In the genomic region with DNA sequence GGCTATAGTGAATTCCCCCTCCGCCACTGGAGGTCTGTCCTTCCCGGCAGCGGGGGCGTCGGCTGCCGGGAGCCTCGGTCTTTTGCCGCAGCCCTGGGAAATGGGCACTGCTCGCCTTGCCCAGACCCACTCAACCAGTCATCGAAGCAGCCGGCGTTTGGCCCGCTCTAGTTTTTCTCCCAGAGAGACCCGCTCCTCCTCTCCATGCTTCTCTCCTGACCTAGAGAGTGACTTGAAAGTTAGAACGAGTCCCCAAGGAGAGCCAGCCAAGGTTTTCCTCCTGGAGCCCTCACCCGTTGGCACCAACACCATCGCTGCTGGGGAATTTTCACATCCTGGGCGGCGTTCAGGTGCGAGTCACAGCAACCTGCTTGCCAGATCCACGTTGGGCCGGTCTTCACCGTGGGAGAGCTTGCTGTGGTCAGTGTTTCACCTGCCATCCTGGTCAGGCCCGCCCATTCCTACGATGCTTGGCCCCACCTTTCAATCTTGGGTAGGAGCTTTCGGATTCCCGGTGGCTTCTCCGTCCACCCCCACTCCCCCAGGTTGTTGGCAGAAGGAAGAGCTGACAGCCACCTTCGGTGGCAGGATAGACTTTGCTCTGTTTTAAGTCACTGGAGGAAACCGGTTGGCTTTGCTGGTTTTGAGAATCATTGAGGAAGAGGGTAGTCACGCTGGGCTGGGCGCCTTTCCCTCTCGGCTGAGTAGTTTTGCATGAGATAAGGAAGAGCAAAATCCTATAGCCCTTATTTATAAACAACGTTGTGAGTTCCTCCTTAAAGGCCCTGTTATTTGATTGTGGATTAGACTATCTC, we compare ENCODE assay signal across 8 mouse cellular contexts. TPM values are rescaled to one million over a fixed set of nuclear protein-coding genes. Genes with fewer than 3 reads are reported as not detected.
DNase-seq lines count a peak whose midpoint lies in the region; ATAC-seq and TF ChIP-seq lines count a peak whose summit lies in the region.

No protein-coding gene starts in this region.

- WGBS in heart, adult 2 months = 1% methylated on average over 34 of the region's 34 CpGs
- WGBS in embryonic facial prominence, embryonic 11.5 days = 4% methylated on average over 34 of the region's 34 CpGs
- 2% methylated on average over 34 of the region's 34 CpGs for WGBS in hindbrain, embryonic 13.5 days
- 3% methylated on average over 34 of the region's 34 CpGs for WGBS in limb, embryonic 11.5 days
- 2% methylated on average over 34 of the region's 34 CpGs for WGBS in midbrain, embryonic 14.5 days

- ATAC-seq in embryonic facial prominence, embryonic 11.5 days (replicated peaks; ENCODE audit: insufficient number of reproducible peaks, low FRiP score, low TSS enrichment, low read depth) = 0 out of 2 replicates have a peak, but pooled peaks have one; percentile 4
- ATAC-seq in hindbrain, embryonic 13.5 days (ENCODE audit: low FRiP score) = peak; percentile 38
- ATAC-seq in limb, embryonic 11.5 days (ENCODE audit: insufficient number of reproducible peaks, low FRiP score, low TSS enrichment, low read depth) = no peak; the same call in none of the 2 replicates
- no peak for ATAC-seq in midbrain, embryonic 14.5 days (ENCODE audit: low FRiP score, low TSS enrichment)

- peak overlapping the region; percentile 76 for H3K9ac ChIP-seq in heart, adult 2 months (ENCODE audit: low read depth, low read length)
- H3K9ac ChIP-seq in embryonic facial prominence, embryonic 11.5 days (replicated peaks; ENCODE audit: low read length) = peak overlapping the region; percentile 78
- peak overlapping the region; percentile 95 for H3K9ac ChIP-seq in hindbrain, embryonic 13.5 days
- peak overlapping the region; percentile 72 for H3K9ac ChIP-seq in limb, embryonic 11.5 days (ENCODE audit: low read length)
- peak overlapping the region; percentile 83 for H3K9ac ChIP-seq in midbrain, embryonic 14.5 days (replicated peaks; ENCODE audit: low read length)

- H3K27ac ChIP-seq in heart, adult 2 months = peak overlapping the region; percentile 97
- H3K27ac ChIP-seq in embryonic facial prominence, embryonic 11.5 days (replicated peaks; ENCODE audit: low read depth, low read length) = no peak overlapping the region
- H3K27ac ChIP-seq in hindbrain, embryonic 13.5 days = peak overlapping the region; percentile 80; the same call in 1 of the 2 replicates
- no peak overlapping the region for H3K27ac ChIP-seq in limb, embryonic 11.5 days (replicated peaks; ENCODE audit: low read depth, low read length)
- peak overlapping the region; percentile 64 for H3K27ac ChIP-seq in midbrain, embryonic 14.5 days (replicated peaks; ENCODE audit: low read depth, low read length)

- intact Hi-C loops in heart, adult 2 months (cut with DNase I) = loop anchor here (5.0 kb wide), 1 partner anchor 158 kb away; the partner anchor contains the start of gene Trappc3
- intact Hi-C loops in heart, postnatal 36 days (cut with DNase I) = loop anchor here (5.0 kb wide), 1 partner anchor 98 kb away; the partner anchor contains the start of gene Thrap3

- peaks cover 2% of the 10 kb centered on the region; the same call in 1 of the 2 replicates for H3K79me2 ChIP-seq in heart, adult 2 months (replicated peaks; ENCODE audit: control insufficient read depth, insufficient read depth, low read length)

- peaks cover 6% of the 10 kb centered on the region; the same call in 1 of the 2 replicates for H3K36me3 ChIP-seq in heart, adult 2 months (ENCODE audit: control insufficient read depth, insufficient read depth, low read length)
- no peaks in the 10 kb centered on the region for H3K36me3 ChIP-seq in embryonic facial prominence, embryonic 11.5 days (replicated peaks; ENCODE audit: control insufficient read depth, insufficient read depth, low read depth, low read length)
- no peaks in the 10 kb centered on the region for H3K36me3 ChIP-seq in hindbrain, embryonic 13.5 days
- H3K36me3 ChIP-seq in limb, embryonic 11.5 days (ENCODE audit: control insufficient read depth, insufficient read depth, low read length) = no peaks in the 10 kb centered on the region
- no peaks in the 10 kb centered on the region for H3K36me3 ChIP-seq in midbrain, embryonic 14.5 days (ENCODE audit: control insufficient read depth, insufficient read depth, low read length)

- peak overlapping the region; percentile 89 for H3K4me2 ChIP-seq in embryonic facial prominence, embryonic 11.5 days (ENCODE audit: low read depth, low read length)
- peak overlapping the region; percentile 99 for H3K4me2 ChIP-seq in hindbrain, embryonic 13.5 days
- peak overlapping the region; percentile 78 for H3K4me2 ChIP-seq in limb, embryonic 11.5 days (ENCODE audit: low read depth, severe bottlenecking)
- peak overlapping the region; percentile 96 for H3K4me2 ChIP-seq in midbrain, embryonic 14.5 days (ENCODE audit: low read length)

- peak; percentile 47 to 53 for DNase-seq in heart, adult 2 months
- no peak for DNase-seq in heart, postnatal 36 days
- peak; percentile 27 for DNase-seq in MN1 (ENCODE audit: low spot score)
- DNase-seq in embryonic facial prominence, embryonic 11.5 days (ENCODE audit: low spot score) = peak; percentile 32
- DNase-seq in limb, embryonic 11.5 days (ENCODE audit: low spot score) = no peak
- DNase-seq in midbrain, embryonic 14.5 days = peak; percentile 54
- peak; percentile 39 for DNase-seq in thymus, postnatal 25 days

- TF ChIP-seq POLR2A in heart, adult 2 months (IDR thresholded peaks at IDR 0.05; ENCODE audit: insufficient read depth, low read depth, low read length) = no peak

- peaks cover 26% of the 10 kb centered on the region for H3K4me1 ChIP-seq in heart, adult 2 months (ENCODE audit: control insufficient read depth, insufficient read depth, low read length)
- no peaks in the 10 kb centered on the region for H3K4me1 ChIP-seq in embryonic facial prominence, embryonic 11.5 days (ENCODE audit: control insufficient read depth, insufficient read depth, low read length)
- peaks cover 73% of the 10 kb centered on the region for H3K4me1 ChIP-seq in hindbrain, embryonic 13.5 days (replicated peaks)
- peaks cover 14% of the 10 kb centered on the region for H3K4me1 ChIP-seq in limb, embryonic 11.5 days (ENCODE audit: control insufficient read depth, insufficient read depth, low read length)
- H3K4me1 ChIP-seq in midbrain, embryonic 14.5 days (ENCODE audit: control insufficient read depth, insufficient read depth, low read length) = peaks cover 51% of the 10 kb centered on the region

- no peaks in the 10 kb centered on the region for H3K27me3 ChIP-seq in heart, adult 2 months (ENCODE audit: control insufficient read depth, insufficient read depth, low read length)
- no peaks in the 10 kb centered on the region for H3K27me3 ChIP-seq in embryonic facial prominence, embryonic 11.5 days (ENCODE audit: control insufficient read depth, insufficient read depth, low read length)
- H3K27me3 ChIP-seq in hindbrain, embryonic 13.5 days = no peaks in the 10 kb centered on the region
- H3K27me3 ChIP-seq in limb, embryonic 11.5 days (ENCODE audit: control insufficient read depth, insufficient read depth, low read length) = no peaks in the 10 kb centered on the region
- H3K27me3 ChIP-seq in midbrain, embryonic 14.5 days (ENCODE audit: control insufficient read depth, insufficient read depth, low read length) = no peaks in the 10 kb centered on the region

- H3K9me3 ChIP-seq in embryonic facial prominence, embryonic 11.5 days (replicated peaks; ENCODE audit: control insufficient read depth, low read length) = no peaks in the 10 kb centered on the region
- H3K9me3 ChIP-seq in hindbrain, embryonic 13.5 days = no peaks in the 10 kb centered on the region
- H3K9me3 ChIP-seq in limb, embryonic 11.5 days (ENCODE audit: control insufficient read depth, low read length) = no peaks in the 10 kb centered on the region
- no peaks in the 10 kb centered on the region for H3K9me3 ChIP-seq in midbrain, embryonic 14.5 days (ENCODE audit: control insufficient read depth, low read length)

- H3K4me3 ChIP-seq in heart, adult 2 months = peak overlapping the region; percentile 96
- H3K4me3 ChIP-seq in embryonic facial prominence, embryonic 11.5 days (ENCODE audit: low read depth, low read length) = peak overlapping the region; percentile 97
- peak overlapping the region; percentile 92 for H3K4me3 ChIP-seq in hindbrain, embryonic 13.5 days
- H3K4me3 ChIP-seq in limb, embryonic 11.5 days (ENCODE audit: low read depth, low read length) = peak overlapping the region; percentile 84
- H3K4me3 ChIP-seq in midbrain, embryonic 14.5 days (replicated peaks; ENCODE audit: low read depth, low read length) = peak overlapping the region; percentile 91

- no peak for TF ChIP-seq EP300 in heart, adult 2 months (IDR thresholded peaks at IDR 0.05; ENCODE audit: insufficient read depth, low read depth, low read length)

- TF ChIP-seq CTCF in heart, adult 2 months (IDR thresholded peaks at IDR 0.05) = no peak

RNA-seq across cellular contexts. Expression of gene Stk40, which starts 0.7 kb away (rescaled TPM):
- total RNA-seq in heart, adult 2 months (2021) = 10 to 100 TPM; 41.6 to 53.8 TPM
- polyA plus RNA-seq in heart, adult 2 months (2012; rRNA removed) = 36.3 and 36.7 TPM in 2 replicates
- total RNA-seq in heart, postnatal 36 days (2021) = 10 to 100 TPM; 33.6 to 41.5 TPM
- polyA plus RNA-seq in embryonic facial prominence, embryonic 11.5 days (2014; fragmentation: Nextera tagmentation; extraction: Ambion mirVana) = 22.7 and 23.8 TPM in 2 replicates
- polyA plus RNA-seq in hindbrain, embryonic 13.5 days (2015; fragmentation: Nextera tagmentation; extraction: Ambion mirVana) = 35.1 and 35.5 TPM in 2 replicates
- polyA plus RNA-seq in limb, embryonic 11.5 days (2014; fragmentation: Nextera tagmentation; extraction: Ambion mirVana) = 27.8 and 30.4 TPM in 2 replicates
- 21.1 and 29.4 TPM in 2 replicates for polyA plus RNA-seq in midbrain, embryonic 14.5 days (2014; fragmentation: Nextera tagmentation; extraction: Ambion mirVana)

RNA-seq across cellular contexts. Expression of gene Lsm10, which starts 8.0 kb away (rescaled TPM):
- total RNA-seq in heart, adult 2 months (2021) = 10 to 100 TPM; 17.0 to 18.9 TPM
- 33.1 and 33.8 TPM in 2 replicates for polyA plus RNA-seq in heart, adult 2 months (2012; rRNA removed)
- 10 to 100 TPM; 14.5 to 16.4 TPM for total RNA-seq in heart, postnatal 36 days (2021)
- 46.1 and 47.0 TPM in 2 replicates for polyA plus RNA-seq in embryonic facial prominence, embryonic 11.5 days (2014; fragmentation: Nextera tagmentation; extraction: Ambion mirVana)
- polyA plus RNA-seq in hindbrain, embryonic 13.5 days (2015; fragmentation: Nextera tagmentation; extraction: Ambion mirVana) = 47.5 and 47.9 TPM in 2 replicates
- polyA plus RNA-seq in limb, embryonic 11.5 days (2014; fragmentation: Nextera tagmentation; extraction: Ambion mirVana) = 39.0 and 44.8 TPM in 2 replicates
- 47.8 and 51.2 TPM in 2 replicates for polyA plus RNA-seq in midbrain, embryonic 14.5 days (2014; fragmentation: Nextera tagmentation; extraction: Ambion mirVana)

RNA-seq across cellular contexts. Expression of gene Eva1b, which starts 43.1 kb away (rescaled TPM):
- total RNA-seq in heart, adult 2 months (2021) = 10 to 100 TPM in 1 of 2 experiments, 1 to 10 TPM in 1; 9.5 to 11.9 TPM
- polyA plus RNA-seq in heart, adult 2 months (2012; rRNA removed) = 15.2 and 19.7 TPM in 2 replicates
- 10 to 100 TPM; 15.7 to 16.2 TPM for total RNA-seq in heart, postnatal 36 days (2021)
- 48.9 and 51.0 TPM in 2 replicates for polyA plus RNA-seq in embryonic facial prominence, embryonic 11.5 days (2014; fragmentation: Nextera tagmentation; extraction: Ambion mirVana)
- polyA plus RNA-seq in hindbrain, embryonic 13.5 days (2015; fragmentation: Nextera tagmentation; extraction: Ambion mirVana) = 15.0 and 15.5 TPM in 2 replicates
- polyA plus RNA-seq in limb, embryonic 11.5 days (2014; fragmentation: Nextera tagmentation; extraction: Ambion mirVana) = 64.3 and 70.3 TPM in 2 replicates
- 7.8 and 12.3 TPM in 2 replicates for polyA plus RNA-seq in midbrain, embryonic 14.5 days (2014; fragmentation: Nextera tagmentation; extraction: Ambion mirVana)

RNA-seq across cellular contexts. Expression of gene Oscp1, which starts 46.1 kb away (rescaled TPM):
- total RNA-seq in heart, adult 2 months (2021) = 1 to 10 TPM; 1.6 to 2.8 TPM
- 1.00 and 1.2 TPM in 2 replicates for polyA plus RNA-seq in heart, adult 2 months (2012; rRNA removed)
- 1 to 10 TPM; 2.5 to 2.7 TPM for total RNA-seq in heart, postnatal 36 days (2021)
- 17.1 and 18.3 TPM in 2 replicates for polyA plus RNA-seq in embryonic facial prominence, embryonic 11.5 days (2014; fragmentation: Nextera tagmentation; extraction: Ambion mirVana)
- polyA plus RNA-seq in hindbrain, embryonic 13.5 days (2015; fragmentation: Nextera tagmentation; extraction: Ambion mirVana) = 33.1 and 35.1 TPM in 2 replicates
- 20.1 and 21.4 TPM in 2 replicates for polyA plus RNA-seq in limb, embryonic 11.5 days (2014; fragmentation: Nextera tagmentation; extraction: Ambion mirVana)
- polyA plus RNA-seq in midbrain, embryonic 14.5 days (2014; fragmentation: Nextera tagmentation; extraction: Ambion mirVana) = 34.0 and 42.7 TPM in 2 replicates

RNA-seq across cellular contexts. Expression of gene Mrps15, which starts 57.7 kb away (rescaled TPM):
- total RNA-seq in heart, adult 2 months (2021) = 10 to 100 TPM; 74.9 to 78.1 TPM
- 33.7 and 40.4 TPM in 2 replicates for polyA plus RNA-seq in heart, adult 2 months (2012; rRNA removed)
- 10 to 100 TPM; 79.5 to 82.5 TPM for total RNA-seq in heart, postnatal 36 days (2021)
- 176 and 177 TPM in 2 replicates for polyA plus RNA-seq in embryonic facial prominence, embryonic 11.5 days (2014; fragmentation: Nextera tagmentation; extraction: Ambion mirVana)
- 131 and 136 TPM in 2 replicates for polyA plus RNA-seq in hindbrain, embryonic 13.5 days (2015; fragmentation: Nextera tagmentation; extraction: Ambion mirVana)
- polyA plus RNA-seq in limb, embryonic 11.5 days (2014; fragmentation: Nextera tagmentation; extraction: Ambion mirVana) = 156 and 160 TPM in 2 replicates
- polyA plus RNA-seq in midbrain, embryonic 14.5 days (2014; fragmentation: Nextera tagmentation; extraction: Ambion mirVana) = 125 and 139 TPM in 2 replicates

Comparison
In these comparisons a context has a peak if more than half of its experiments do, and no peak if none do; other contexts are left out.
1. DNase-seq: peak in heart, adult 2 months (2 of 2), MN1 (single experiment), embryonic facial prominence, embryonic 11.5 days (single experiment), midbrain, embryonic 14.5 days (single experiment) and thymus, postnatal 25 days (single experiment); none in heart, postnatal 36 days (0 of 2) and limb, embryonic 11.5 days (single experiment).
2. H3K27ac ChIP-seq: peak in heart, adult 2 months (single experiment), hindbrain, embryonic 13.5 days (single experiment) and midbrain, embryonic 14.5 days (single experiment); none in embryonic facial prominence, embryonic 11.5 days (single experiment) and limb, embryonic 11.5 days (single experiment).
3. ATAC-seq: peak in embryonic facial prominence, embryonic 11.5 days (single experiment) and hindbrain, embryonic 13.5 days (single experiment); none in limb, embryonic 11.5 days (single experiment) and midbrain, embryonic 14.5 days (single experiment).
4. Peak in every context shown above with its lines, with median percentiles within 50 percentile points of each other: H3K4me3 ChIP-seq, H3K9ac ChIP-seq and H3K4me2 ChIP-seq.